Mouse (Mus musculus): ENCODE measurements around the gene Glmp. TPM values are rescaled to one million over a fixed set of nuclear protein-coding genes. Genes with fewer than 3 reads are reported as not detected.

Glmp gene
- polyA plus RNA-seq, 1 experiment from 2014 or later = 142 TPM

- WGBS = 96% methylated on average over 7 of the region's 7 CpGs
- Histone ChIP-seq H3K4me2 (replicated peaks) (no peak overlapping the region), H3K27ac (no peak overlapping the region), H3K4me1 (peaks cover 29% of the 10 kb centered on the region), H3K9me3 (replicated peaks) (no peaks in the 10 kb centered on the region), H3K36me3 (peaks cover 12% of the 10 kb centered on the region), H3K9ac (no peak overlapping the region), H3K4me3 (no peak overlapping the region), H3K27me3 (no peaks in the 10 kb centered on the region)
- ATAC-seq (ENCODE audit: low FRiP score) = no peak
Measured at GRCm38 (mm10) chr3:88338316-88338715, 13.5 kb downstream of the Glmp start.

- Histone ChIP-seq H3K4me2 (replicated peaks) (no peak overlapping the region), H3K4me1 (peaks cover 29% of the 10 kb centered on the region), H3K36me3 (peaks cover 19% of the 10 kb centered on the region), H3K27me3 (no peaks in the 10 kb centered on the region), H3K9ac (no peak overlapping the region), H3K4me3 (no peak overlapping the region), H3K9me3 (replicated peaks) (no peaks in the 10 kb centered on the region), H3K27ac (no peak overlapping the region)
- no peak for ATAC-seq (ENCODE audit: low FRiP score)
- WGBS = 80% methylated on average over 3 of the region's 3 CpGs
Measured at GRCm38 (mm10) chr3:88339006-88339405, 14.2 kb downstream of the Glmp start.

- 91% methylated on average over 13 of the region's 13 CpGs for WGBS
- H3K4me3 ChIP-seq = no peak overlapping the region
- H3K9me3 ChIP-seq (replicated peaks) = no peaks in the 10 kb centered on the region
- ATAC-seq (ENCODE audit: low FRiP score) = no peak
- no peaks in the 10 kb centered on the region for H3K4me1 ChIP-seq
- H3K27me3 ChIP-seq = no peaks in the 10 kb centered on the region
- no peak overlapping the region for H3K9ac ChIP-seq
- peaks cover 98% of the 10 kb centered on the region for H3K36me3 ChIP-seq
- no peak overlapping the region for H3K4me2 ChIP-seq (replicated peaks)
- no peak overlapping the region for H3K27ac ChIP-seq
Measured at GRCm38 (mm10) chr3:88350732-88351131, 25.9 kb downstream of the Glmp start.

- Histone ChIP-seq H3K4me1 (no peaks in the 10 kb centered on the region), H3K27ac (no peak overlapping the region; the same call in 1 of the 2 replicates), H3K4me3 (no peak overlapping the region), H3K9me3 (replicated peaks) (no peaks in the 10 kb centered on the region), H3K36me3 (peaks cover 96% of the 10 kb centered on the region), H3K4me2 (replicated peaks) (no peak overlapping the region), H3K9ac (no peak overlapping the region), H3K27me3 (no peaks in the 10 kb centered on the region)
- no peak for ATAC-seq (ENCODE audit: low FRiP score)
- 95% methylated on average over 9 of the region's 9 CpGs for WGBS
Measured at GRCm38 (mm10) chr3:88352907-88353306, 28.1 kb downstream of the Glmp start.

- H3K27ac ChIP-seq = no peak overlapping the region
- H3K4me3 ChIP-seq = no peak overlapping the region
- no peak overlapping the region for H3K9ac ChIP-seq
- H3K4me2 ChIP-seq (replicated peaks) = no peak overlapping the region
- ATAC-seq (ENCODE audit: low FRiP score) = no peak
- no peaks in the 10 kb centered on the region for H3K27me3 ChIP-seq
- peaks cover 97% of the 10 kb centered on the region for H3K36me3 ChIP-seq
- peaks cover 7% of the 10 kb centered on the region for H3K4me1 ChIP-seq
- WGBS = 96% methylated on average over 8 of the region's 8 CpGs
- H3K9me3 ChIP-seq (replicated peaks) = no peaks in the 10 kb centered on the region
Measured at GRCm38 (mm10) chr3:88354396-88355165, 29.8 kb downstream of the Glmp start.

- H3K27ac ChIP-seq = peak overlapping the region; percentile 66; the same call in 1 of the 2 replicates
- 0 out of 2 replicates have a peak overlapping the region, but pooled peaks have one; percentile 10 for H3K9ac ChIP-seq
- no peak overlapping the region for H3K4me2 ChIP-seq (replicated peaks)
- ATAC-seq (ENCODE audit: low FRiP score) = peak; percentile 32; the same call in 1 of the 2 replicates
- H3K27me3 ChIP-seq = peaks cover 5% of the 10 kb centered on the region
- 50% methylated on average over 5 of the region's 5 CpGs for WGBS
- H3K36me3 ChIP-seq = peaks cover 83% of the 10 kb centered on the region
- no peaks in the 10 kb centered on the region for H3K9me3 ChIP-seq (replicated peaks)
- H3K4me3 ChIP-seq = no peak overlapping the region
- H3K4me1 ChIP-seq = peaks cover 24% of the 10 kb centered on the region
Measured at GRCm38 (mm10) chr3:88359584-88359983, 34.8 kb downstream of the Glmp start.

GRCm38 (mm10) chr3:88359989-88360388 lies 35.2 kb downstream of the Glmp start:
- Histone ChIP-seq H3K4me2 (replicated peaks) (no peak overlapping the region), H3K9ac (no peak overlapping the region), H3K27ac (peak overlapping the region; percentile 66; the same call in 1 of the 2 replicates), H3K27me3 (peaks cover 9% of the 10 kb centered on the region), H3K9me3 (replicated peaks) (no peaks in the 10 kb centered on the region), H3K36me3 (peaks cover 79% of the 10 kb centered on the region), H3K4me1 (peaks cover 26% of the 10 kb centered on the region), H3K4me3 (no peak overlapping the region)
- 73% methylated on average over 3 of the region's 3 CpGs for WGBS
- ATAC-seq (ENCODE audit: low FRiP score) = no peak

- Histone ChIP-seq H3K4me1 (peaks cover 30% of the 10 kb centered on the region), H3K4me3 (no peak overlapping the region), H3K9me3 (replicated peaks) (no peaks in the 10 kb centered on the region), H3K9ac (no peak overlapping the region), H3K36me3 (peaks cover 68% of the 10 kb centered on the region), H3K27me3 (peaks cover 20% of the 10 kb centered on the region), H3K4me2 (replicated peaks) (no peak overlapping the region), H3K27ac (no peak overlapping the region)
- ATAC-seq (ENCODE audit: low FRiP score) = no peak
- 78% methylated on average over 6 of the region's 6 CpGs for WGBS
Measured at GRCm38 (mm10) chr3:88361096-88361495, 36.3 kb downstream of the Glmp start.

GRCm38 (mm10) chr3:88361612-88362313 lies 36.9 kb downstream of the Glmp start:
- Histone ChIP-seq H3K9me3 (replicated peaks) (no peaks in the 10 kb centered on the region), H3K4me1 (peaks cover 30% of the 10 kb centered on the region), H3K9ac (no peak overlapping the region), H3K4me2 (replicated peaks) (no peak overlapping the region), H3K36me3 (peaks cover 62% of the 10 kb centered on the region), H3K27me3 (peaks cover 22% of the 10 kb centered on the region), H3K27ac (no peak overlapping the region), H3K4me3 (no peak overlapping the region)
- no peak for ATAC-seq (ENCODE audit: low FRiP score)
- 88% methylated on average over 2 of the region's 2 CpGs for WGBS

GRCm38 (mm10) chr3:88363700-88364099 lies 38.9 kb downstream of the Glmp start:
- Histone ChIP-seq H3K9me3 (replicated peaks) (no peaks in the 10 kb centered on the region), H3K27me3 (peaks cover 22% of the 10 kb centered on the region), H3K4me1 (peaks cover 30% of the 10 kb centered on the region), H3K9ac (no peak overlapping the region), H3K27ac (no peak overlapping the region), H3K4me2 (replicated peaks) (no peak overlapping the region), H3K4me3 (no peak overlapping the region), H3K36me3 (peaks cover 44% of the 10 kb centered on the region)
- no peak for ATAC-seq (ENCODE audit: low FRiP score)
- 46% methylated on average over 4 of the region's 4 CpGs for WGBS

- 2% methylated on average over 16 of the region's 16 CpGs for WGBS
- H3K9ac ChIP-seq = no peak within 1 kb of the TSS
- no peak for ATAC-seq (ENCODE audit: low FRiP score)
Measured at GRCm38 (mm10) chr3:88364337-88364736, 39.5 kb downstream of the Glmp start, which contains the start of gene Paqr6. TSS of gene Paqr6 (plus strand) at chr3:88364584.

GRCm38 (mm10) chr3:88365705-88366361 lies 41.0 kb downstream of the Glmp start:
- ATAC-seq (ENCODE audit: low FRiP score) = no peak
- peak overlapping the region; percentile 14 for H3K4me2 ChIP-seq (replicated peaks)
- H3K4me3 ChIP-seq = no peak overlapping the region
- no peak overlapping the region for H3K27ac ChIP-seq
- H3K27me3 ChIP-seq = peaks cover 22% of the 10 kb centered on the region
- H3K4me1 ChIP-seq = peaks cover 15% of the 10 kb centered on the region
- H3K9ac ChIP-seq = no peak overlapping the region
- WGBS = 42% methylated on average over 34 of the region's 34 CpGs
- peaks cover 23% of the 10 kb centered on the region for H3K36me3 ChIP-seq
- H3K9me3 ChIP-seq (replicated peaks) = peaks cover 8% of the 10 kb centered on the region

More at GRCm38 (mm10) chr3:88364337-88364736, 39.5 kb downstream of the Glmp start, which contains the start of gene Paqr6:
- Histone ChIP-seq H3K36me3 (peaks cover 38% of the 10 kb centered on the region), H3K4me1 (peaks cover 25% of the 10 kb centered on the region), H3K27ac (no peak within 1 kb of the TSS; the same call in 1 of the 2 replicates), H3K4me3 (no peak within 1 kb of the TSS), H3K4me2 (replicated peaks) (peak within 1 kb of the TSS; percentile 22), H3K9me3 (replicated peaks) (no peaks in the 10 kb centered on the region), H3K27me3 (peaks cover 22% of the 10 kb centered on the region)
